Mouse (Mus musculus) adrenal gland, adult 8-10 months (tissue): ENCODE results near the gene Pkd1l1. TPM values are rescaled to one million over a fixed set of nuclear protein-coding genes. Genes with fewer than 3 reads are reported as not detected.

Source experiments
- DNase-seq: peaks from one replicate; pipeline ENCODE4 v3.0.0; 2022
- total RNA-seq, 4 experiments: library from RNA; stranded (reverse); gene quantifications; 2 replicates each; pipeline ENCODE4 v1.2.4; 2022

The Pkd1l1 gene
- under 1 TPM; 0.05 to 0.15 (median 0.11) TPM for total RNA-seq

- no peak for DNase-seq
These were observed at the start of gene Pkd1l1 for GRCm38 (mm10) chr11:8973166-8973565. Gene Pkd1l1 (minus strand): TSS chr11:8973266.

GRCm38 (mm10) chr11:9020207-9020606 lies 47.1 kb upstream of the Pkd1l1 start:
- DNase-seq: no peak

- no peak for DNase-seq
These were observed 45.6 kb upstream of the Pkd1l1 start for GRCm38 (mm10) chr11:9018491-9019267.

- no peak for DNase-seq
These were observed 41.7 kb upstream of the Pkd1l1 start for GRCm38 (mm10) chr11:9014740-9015139.

GRCm38 (mm10) chr11:9011348-9011747 lies 38.3 kb upstream of the Pkd1l1 start:
- DNase-seq: no peak

- peak; percentile 86 for DNase-seq
These were observed 37.8 kb upstream of the Pkd1l1 start, which contains the start of gene Hus1 for GRCm38 (mm10) chr11:9010853-9011339. Gene Hus1 (minus strand): TSS chr11:9011191.

- peak; percentile 11 for DNase-seq
These were observed 37.4 kb upstream of the Pkd1l1 start for GRCm38 (mm10) chr11:9010416-9010815.

- DNase-seq: no peak
These were observed 35.7 kb upstream of the Pkd1l1 start for GRCm38 (mm10) chr11:9008761-9009160.

- DNase-seq: no peak
These were observed 15.0 kb upstream of the Pkd1l1 start for GRCm38 (mm10) chr11:8988084-8988483.

GRCm38 (mm10) chr11:8986058-8986457 lies 13.0 kb upstream of the Pkd1l1 start:
- DNase-seq: peak; percentile 26

GRCm38 (mm10) chr11:8983237-8983861 lies 10.3 kb upstream of the Pkd1l1 start:
- DNase-seq: peak; percentile 32

GRCm38 (mm10) chr11:8978154-8978553 lies 5.1 kb upstream of the Pkd1l1 start:
- DNase-seq: no peak

GRCm38 (mm10) chr11:8972093-8972492 lies 973 bp downstream of the Pkd1l1 start:
- no peak for DNase-seq

- no peak for DNase-seq
These were observed 2.6 kb downstream of the Pkd1l1 start for GRCm38 (mm10) chr11:8970509-8970908.

- DNase-seq: no peak
These were observed 5.0 kb downstream of the Pkd1l1 start for GRCm38 (mm10) chr11:8968094-8968493.

GRCm38 (mm10) chr11:8958572-8958971 lies 14.5 kb downstream of the Pkd1l1 start:
- no peak for DNase-seq

GRCm38 (mm10) chr11:8958108-8958507 lies 15.0 kb downstream of the Pkd1l1 start:
- DNase-seq: no peak

GRCm38 (mm10) chr11:8957023-8957422 lies 16.0 kb downstream of the Pkd1l1 start:
- no peak for DNase-seq

- no peak for DNase-seq
These were observed 17.4 kb downstream of the Pkd1l1 start for GRCm38 (mm10) chr11:8955678-8956077.

GRCm38 (mm10) chr11:8949765-8950430 lies 23.2 kb downstream of the Pkd1l1 start:
- no peak for DNase-seq

- DNase-seq: no peak
These were observed 24.2 kb downstream of the Pkd1l1 start for GRCm38 (mm10) chr11:8948871-8949270.

- no peak for DNase-seq
These were observed 29.0 kb downstream of the Pkd1l1 start for GRCm38 (mm10) chr11:8944114-8944513.

- DNase-seq: no peak
These were observed 30.6 kb downstream of the Pkd1l1 start for GRCm38 (mm10) chr11:8942446-8942845.
